Mouse (Mus musculus): Measurements from ENCODE around the gene Pip5k1c.

The Pip5k1c gene

GRCm38 (mm10) chr10:81346453-81347067 is 53.8 kb downstream of the Pip5k1c start:
- DNase-seq (ENCODE audit: low read depth, low spot score), result peak; percentile 42

DNA sequence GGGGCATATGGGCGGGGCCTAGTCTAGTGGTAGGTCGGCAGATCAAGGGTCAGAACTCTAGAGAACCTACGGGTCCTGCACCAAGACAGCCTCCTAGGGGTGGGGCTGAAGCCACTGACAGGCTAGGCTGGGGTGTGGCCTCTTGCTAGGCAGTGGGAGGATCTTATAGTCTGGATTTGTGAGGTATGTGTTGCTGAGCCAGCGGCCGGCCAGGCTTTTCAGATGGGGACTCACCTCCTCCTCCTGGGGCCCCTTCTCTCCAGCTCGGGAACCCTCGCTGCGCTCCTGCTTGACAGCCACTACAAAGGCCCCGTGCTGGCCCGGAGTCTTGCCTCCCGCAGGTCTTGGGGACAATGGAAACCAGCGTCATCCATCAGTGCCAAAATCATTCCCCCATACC is 56.4 kb downstream of the Pip5k1c start:
- no peak for DNase-seq (ENCODE audit: low read depth, low spot score)

GRCm38 (mm10) chr10:81349961-81350350 is 57.2 kb downstream of the Pip5k1c start:
- no peak for DNase-seq (ENCODE audit: low read depth, low spot score)

- peak; percentile 97 for DNase-seq (ENCODE audit: low read depth, low spot score)
Measured at GRCm38 (mm10) chr10:81350351-81351063, 57.7 kb downstream of the Pip5k1c start, which contains the start of gene Hmg20b. TSS of gene Hmg20b (minus strand) at chr10:81350480.

DNA sequence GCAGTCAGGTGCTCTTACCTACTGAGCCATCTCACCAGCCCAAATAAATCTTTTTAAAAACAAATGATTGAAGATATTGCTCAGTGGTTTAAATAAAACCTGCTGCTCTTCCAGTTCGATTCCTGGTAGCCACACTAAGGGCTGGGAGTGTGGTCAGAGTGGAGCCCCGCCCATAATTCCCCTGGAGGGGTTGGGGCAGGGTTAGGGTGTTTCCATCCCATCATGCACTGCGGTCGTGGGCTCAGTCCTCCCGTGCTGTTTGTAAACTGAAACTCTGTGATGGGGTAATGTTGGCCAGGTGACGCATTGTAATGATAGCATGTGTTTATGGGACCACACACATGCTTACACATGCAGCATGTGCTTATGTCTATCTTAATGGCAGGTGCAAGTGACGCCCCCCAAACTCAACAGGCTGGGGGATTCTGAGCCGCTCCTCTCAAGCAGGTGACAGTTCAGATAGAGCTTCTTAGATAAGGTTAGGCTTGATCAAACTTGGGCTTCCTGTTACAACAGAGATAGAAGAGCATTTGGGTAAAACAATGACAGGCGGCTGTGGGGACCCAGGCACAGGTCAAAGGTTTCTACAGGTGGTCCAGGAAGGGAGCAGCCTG is 59.0 kb downstream of the Pip5k1c start:
- DNase-seq (ENCODE audit: low read depth, low spot score), result no peak

DNA sequence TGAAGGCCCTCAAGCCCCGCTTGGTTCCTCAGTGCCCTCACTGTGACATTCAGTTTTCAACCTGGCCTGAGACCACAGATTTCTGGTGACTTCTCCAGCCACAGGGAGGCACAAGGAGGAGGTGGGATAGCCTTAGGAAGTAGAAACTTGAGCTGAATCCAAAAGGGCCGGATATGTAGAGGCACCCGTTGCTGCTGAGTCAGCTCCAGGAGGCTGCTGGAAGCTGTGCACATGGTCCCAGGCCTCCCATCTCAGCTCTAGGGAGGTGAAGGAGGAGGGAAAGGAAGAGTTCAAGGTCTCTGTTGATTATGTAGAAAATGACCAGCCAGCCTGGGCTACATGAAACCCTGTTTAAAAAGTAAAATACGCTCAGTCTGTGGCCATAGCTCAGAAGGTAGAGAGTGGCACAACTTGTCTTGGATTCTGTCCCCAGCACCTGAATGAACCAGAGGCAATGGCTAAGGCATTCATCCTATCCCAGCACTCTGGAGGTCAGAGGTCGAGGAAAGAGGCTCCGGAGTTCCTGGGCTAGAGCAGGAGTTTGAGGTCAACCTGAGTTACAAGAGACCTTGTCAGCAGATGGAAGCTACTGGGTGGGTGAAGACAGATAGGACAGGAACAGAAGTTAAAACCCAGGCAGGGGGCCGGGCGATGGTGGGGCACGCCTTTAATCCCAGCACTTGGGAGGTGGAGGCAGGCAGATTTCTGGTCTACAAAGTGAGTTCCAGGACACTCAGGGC is 62.1 kb downstream of the Pip5k1c start:
- DNase-seq (ENCODE audit: low read depth, low spot score), result no peak

DNA sequence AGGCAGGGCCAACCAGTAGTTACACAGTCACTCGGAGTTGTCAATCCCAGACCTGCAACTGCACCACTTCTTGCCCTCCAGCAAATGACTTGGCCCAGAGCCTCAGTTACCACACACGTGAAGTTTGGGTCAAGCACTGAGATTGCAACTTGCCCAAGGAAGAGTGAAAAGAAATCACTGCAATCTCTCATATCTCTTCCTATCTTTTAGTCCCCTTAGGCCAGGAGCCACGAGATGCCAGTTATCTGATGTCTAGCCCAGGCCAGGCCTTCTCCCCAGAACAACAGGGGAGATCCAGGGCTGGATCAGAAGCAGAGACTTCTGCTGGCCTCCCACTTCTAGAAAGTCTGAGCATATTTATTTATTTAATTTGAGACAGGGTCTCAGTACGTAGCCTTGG is 62.8 kb downstream of the Pip5k1c start:
- no peak for DNase-seq (ENCODE audit: low read depth, low spot score)

DNA sequence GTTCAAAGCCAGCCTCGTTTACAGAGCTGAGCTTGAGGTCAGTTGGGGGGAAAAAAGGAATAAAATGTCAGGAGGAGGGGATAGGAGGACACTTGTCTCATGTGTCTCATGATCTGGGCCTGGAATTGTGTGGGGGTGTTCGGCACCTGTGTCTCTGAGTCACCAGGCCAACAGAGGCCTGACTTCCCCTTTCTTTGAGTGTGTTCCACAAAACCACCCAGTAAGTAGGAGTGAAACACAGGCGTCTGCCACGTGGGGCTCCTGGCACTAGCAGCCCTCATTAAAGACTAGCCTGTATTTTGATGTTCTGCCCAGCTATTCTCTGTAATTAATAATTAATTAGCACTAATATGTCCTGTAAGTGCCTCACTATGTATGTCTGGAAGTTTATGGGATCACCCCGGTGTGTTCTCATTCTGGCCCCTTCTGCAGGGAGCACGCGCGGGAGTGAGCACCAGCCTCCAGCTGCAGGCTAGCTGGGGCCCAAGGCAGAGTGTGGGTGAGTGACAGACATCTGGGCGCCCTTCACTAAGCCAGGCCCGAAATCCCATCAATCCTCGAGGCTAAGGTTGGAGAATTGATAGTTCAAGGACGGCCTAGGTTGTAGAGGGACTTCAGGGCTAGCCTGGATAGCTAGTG is 63.7 kb downstream of the Pip5k1c start:
- DNase-seq (ENCODE audit: low read depth, low spot score), result no peak

- DNase-seq (ENCODE audit: low read depth, low spot score), result peak; percentile 76
Measured at GRCm38 (mm10) chr10:81356991-81357844, 64.5 kb downstream of the Pip5k1c start, which contains the start of gene Mfsd12. TSS of gene Mfsd12 (plus strand) at chr10:81357491.

- DNase-seq (ENCODE audit: low read depth, low spot score), result no peak
Measured at GRCm38 (mm10) chr10:81358209-81358608, 65.4 kb downstream of the Pip5k1c start.

DNA sequence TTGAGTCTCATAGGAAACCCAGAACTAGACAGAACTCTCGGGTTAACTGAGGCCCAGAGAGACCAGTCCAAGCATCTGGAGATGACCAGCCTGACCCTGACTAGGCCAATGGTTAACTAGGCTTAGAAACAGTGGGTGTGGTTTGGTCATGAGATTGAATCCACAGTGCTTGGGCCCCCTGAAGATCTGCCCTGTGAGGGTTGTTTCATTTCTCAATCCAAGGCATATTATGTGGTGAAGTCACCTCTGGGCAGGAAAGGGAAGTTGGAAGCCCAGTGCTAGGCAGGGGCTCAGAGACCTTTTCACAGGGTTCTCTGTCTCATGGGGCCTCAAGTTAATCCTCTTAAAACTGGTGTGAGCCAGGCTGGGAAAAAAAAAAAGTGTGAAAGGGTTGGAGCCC is 66.1 kb downstream of the Pip5k1c start:
- no peak for DNase-seq (ENCODE audit: low read depth, low spot score)

GRCm38 (mm10) chr10:81360721-81361120 is 68.0 kb downstream of the Pip5k1c start:
- DNase-seq (ENCODE audit: low read depth, low spot score), result no peak

GRCm38 (mm10) chr10:81362336-81362949 is 69.7 kb downstream of the Pip5k1c start:
- DNase-seq (ENCODE audit: low read depth, low spot score), result no peak

DNA sequence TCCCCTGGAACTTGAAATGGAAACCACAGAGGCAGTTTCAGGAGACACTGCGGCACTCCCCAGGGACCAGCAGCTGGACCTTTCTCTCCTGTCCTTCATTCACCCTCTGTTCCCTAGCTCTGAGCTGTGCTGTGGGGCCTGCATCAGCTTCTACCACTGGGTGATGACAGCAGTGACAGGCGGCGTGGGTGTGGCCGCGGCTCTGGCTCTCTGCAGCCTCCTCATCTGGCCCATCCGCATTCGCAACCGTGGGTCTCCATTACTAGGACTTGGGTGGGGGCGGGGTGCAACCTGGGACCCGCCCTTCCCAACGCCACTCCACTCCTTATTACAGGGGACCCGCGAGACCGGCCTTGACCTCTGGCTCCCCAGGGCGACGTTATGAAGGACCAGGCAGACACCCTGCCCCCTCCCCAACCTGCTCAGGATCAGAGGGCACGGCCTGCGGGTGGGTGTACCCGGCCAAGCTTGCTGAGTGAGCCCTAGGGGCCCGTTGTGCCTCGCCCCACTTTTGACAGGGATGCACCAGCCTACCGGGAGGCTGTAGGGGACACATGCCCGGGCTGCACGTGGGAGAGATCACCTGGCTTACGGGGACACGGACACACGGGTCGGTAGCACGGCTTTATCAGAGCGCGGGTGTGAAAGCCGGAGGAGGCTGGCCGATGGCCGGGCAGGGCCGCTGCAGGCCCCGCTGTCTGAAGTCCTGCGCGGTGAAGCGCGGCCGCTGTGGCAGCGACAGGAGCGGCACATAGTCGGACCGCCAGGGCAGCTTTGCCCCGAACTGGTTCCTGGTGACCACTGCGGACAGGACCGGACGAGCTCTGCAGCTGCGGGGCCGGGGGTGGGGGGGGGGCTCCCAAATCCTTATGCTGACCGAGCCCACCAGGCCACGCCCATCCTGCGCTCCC is 70.9 kb downstream of the Pip5k1c start:
- DNase-seq (ENCODE audit: low read depth, low spot score), result no peak

GRCm38 (mm10) chr10:81364666-81365065 is 71.9 kb downstream of the Pip5k1c start:
- no peak for DNase-seq (ENCODE audit: low read depth, low spot score)

DNA sequence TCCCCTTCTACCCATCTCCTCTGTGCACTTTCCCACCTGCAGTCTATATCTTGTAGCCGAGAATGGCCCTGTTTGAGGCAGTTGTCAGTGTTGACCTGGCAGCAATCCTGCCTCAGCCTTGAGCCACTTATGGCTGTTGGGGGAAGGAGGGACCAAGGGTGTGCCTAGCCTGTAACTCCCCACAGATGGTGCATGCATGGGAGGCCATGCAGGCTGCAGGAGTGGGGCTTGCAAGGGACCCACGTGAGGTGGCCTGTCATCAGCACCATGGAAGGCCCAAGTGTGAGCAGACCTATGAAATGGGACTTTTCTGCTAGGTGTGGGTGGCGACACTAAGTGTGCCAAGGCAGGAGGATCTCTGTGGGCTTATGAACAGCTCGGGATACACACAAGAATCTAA is 72.3 kb downstream of the Pip5k1c start:
- DNase-seq (ENCODE audit: low read depth, low spot score), result no peak

DNA sequence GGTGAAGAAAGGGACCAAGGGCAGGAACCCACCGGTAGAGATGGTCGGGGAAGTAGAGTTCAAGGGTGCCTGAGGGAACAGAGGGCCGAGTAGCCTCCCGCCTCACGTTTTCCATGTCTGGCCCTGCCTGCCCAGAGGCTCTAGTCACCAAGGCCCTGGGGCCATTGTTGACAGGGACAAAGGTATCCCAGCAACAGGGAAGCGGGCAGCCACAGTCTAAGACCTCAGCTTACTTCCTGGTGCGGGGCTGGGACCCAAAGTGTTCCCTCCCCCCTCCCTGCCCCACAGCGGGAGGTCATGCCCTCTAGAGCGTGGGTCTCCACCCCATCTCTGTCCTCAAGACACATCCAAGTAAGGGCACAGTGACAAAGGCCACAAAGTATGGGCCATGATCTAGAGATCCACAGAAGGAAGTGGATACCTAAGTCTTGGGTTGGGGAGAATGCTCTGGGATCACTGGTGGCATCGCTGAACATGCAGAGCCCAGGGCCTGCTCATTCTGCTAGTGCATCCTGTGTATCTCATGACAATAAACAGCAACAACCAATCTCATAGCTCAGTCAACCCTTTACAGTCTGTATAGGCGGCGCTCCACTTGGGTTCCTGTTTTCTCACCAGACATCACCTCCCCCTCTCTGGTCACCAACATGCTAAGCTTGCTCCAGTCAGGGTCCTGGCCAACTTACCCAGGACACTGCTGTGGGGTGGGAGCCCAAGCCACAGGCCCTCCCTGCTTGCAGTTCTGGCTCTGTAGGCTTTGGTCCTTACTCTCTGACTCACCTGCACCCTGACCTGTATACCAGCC is 73.1 kb downstream of the Pip5k1c start, which contains the start of gene 4930404N11Rik:
TSS of gene 4930404N11Rik (minus strand) at position 145 of the 805 bp plus-strand sequence.
- no peak for DNase-seq (ENCODE audit: low read depth, low spot score)

Measured in retina, postnatal 7 days (tissue).